Mouse (Mus musculus) inflammation-experienced regulatory T-cells, adult 16 weeks (primary cell): Measurements from ENCODE around the gene Sprr1b. TPM values are rescaled to one million over a fixed set of nuclear protein-coding genes. Genes with fewer than 3 reads are reported as not detected.

Experiments used
- polyA plus RNA-seq: library from polyadenylated mRNA; unstranded; fragments of 100-300 nt; shearing (Covaris generic); gene quantifications from one replicate; pipeline ENCODE4 v1.2.1, GENCODE M21; 2017

Sprr1b gene
- not detected for polyA plus RNA-seq

DNA sequence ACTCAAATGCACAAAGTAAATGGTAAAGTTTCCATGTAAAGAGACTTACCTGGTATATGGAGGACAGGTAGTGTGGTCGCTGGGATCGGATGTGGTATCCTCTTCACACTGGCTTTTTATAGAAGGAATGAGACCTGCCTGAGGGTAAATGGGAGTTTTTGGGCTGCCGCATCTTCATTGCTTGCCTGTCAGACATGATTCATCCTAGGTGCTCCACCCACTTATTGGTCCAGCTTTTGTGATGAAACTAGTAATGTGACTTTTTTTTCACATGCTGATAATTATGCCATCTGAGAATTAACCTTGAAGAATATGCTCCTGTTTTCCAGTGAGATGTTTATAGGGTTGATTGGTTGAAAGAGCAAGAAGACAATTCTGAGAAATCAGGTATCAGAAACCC is at the start of gene Sprr1b:
Sprr1b (minus strand) TSS at position 101 of the 400 bp plus-strand sequence.

DNA sequence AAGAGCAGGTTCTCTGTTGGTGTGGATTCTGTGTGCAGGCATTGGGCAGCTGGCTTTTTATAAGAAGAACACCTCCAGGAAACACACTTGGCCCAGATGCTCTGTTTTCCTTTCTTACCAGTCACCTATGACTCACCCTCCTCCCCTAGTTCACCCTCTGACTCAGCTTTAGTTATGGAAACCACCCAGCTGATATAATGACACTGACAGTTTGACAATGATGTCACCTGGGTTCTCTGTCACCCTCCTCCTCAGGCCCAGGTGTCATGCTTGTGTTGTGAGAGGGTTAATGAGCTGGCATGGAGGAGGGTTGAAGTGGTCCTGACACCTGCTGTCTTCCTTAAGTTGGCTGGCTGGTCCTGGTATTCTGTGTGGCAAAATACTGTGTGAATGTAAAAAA is 47.3 kb upstream of the Sprr1b start, which contains the start of gene Sprr1a:
Sprr1a (minus strand) TSS at position 33 of the 400 bp plus-strand sequence.

DNA sequence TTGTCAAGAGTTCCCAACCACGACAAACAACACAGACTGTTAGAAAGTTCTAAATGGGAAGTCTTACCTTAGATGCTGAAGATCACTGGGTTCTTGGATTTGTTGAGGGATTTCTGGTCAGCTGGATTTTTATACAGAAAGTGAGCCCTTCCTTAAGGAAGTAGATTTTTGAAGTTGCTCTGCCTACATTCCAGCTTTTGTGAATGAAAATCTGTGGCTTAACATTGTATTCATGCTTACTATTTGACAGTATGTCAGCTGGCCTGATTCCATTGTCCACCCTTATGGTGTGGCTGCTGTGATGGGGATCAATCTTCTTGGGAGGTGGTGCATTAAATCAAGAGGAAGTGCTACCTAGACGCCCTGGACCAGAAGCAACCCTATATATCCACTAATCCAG is 20.0 kb upstream of the Sprr1b start, which contains the start of gene Sprr3:
Sprr3 (minus strand) TSS at position 101 of the 400 bp plus-strand sequence.

DNA sequence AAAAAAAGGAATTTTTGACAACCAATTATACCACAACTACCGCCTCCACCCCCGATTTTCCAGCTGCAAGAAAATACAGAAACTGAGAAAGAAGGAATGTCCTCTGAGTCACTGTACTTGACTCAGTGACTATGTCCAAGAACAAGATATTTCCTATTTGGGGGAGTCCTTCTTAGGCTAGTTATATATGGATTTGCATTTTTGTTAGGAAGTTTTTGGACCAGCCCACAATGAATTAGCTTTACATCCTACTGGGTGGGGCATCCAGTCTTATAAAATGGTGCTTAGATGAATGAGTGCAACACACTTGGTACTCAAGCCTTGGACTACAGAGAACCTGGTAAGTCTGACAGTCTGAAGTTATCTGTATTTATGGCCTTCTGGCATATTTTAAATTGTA is 6.3 kb downstream of the Sprr1b start, which contains the start of gene Sprr2k:
Sprr2k (plus strand) TSS at position 301 of the 400 bp plus-strand sequence.

DNA sequence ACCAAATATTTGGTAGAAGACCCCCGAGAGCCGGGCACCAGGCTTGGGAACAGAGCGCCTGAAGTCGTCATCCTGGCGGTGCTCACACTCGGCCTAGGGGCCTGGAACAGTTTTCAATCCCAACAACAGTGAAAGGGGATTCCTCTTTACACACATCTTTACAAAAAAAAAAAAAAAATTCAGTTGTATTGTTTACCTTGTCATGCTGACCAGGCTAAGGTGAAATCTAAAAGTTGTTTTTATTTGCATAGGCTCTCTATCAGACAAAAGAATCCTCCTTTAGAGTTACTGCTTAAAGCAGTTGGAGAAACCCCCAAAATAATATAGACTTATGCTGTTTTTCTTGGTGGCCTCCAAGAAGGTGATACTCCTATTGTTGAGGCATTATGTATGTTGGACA is 9.3 kb downstream of the Sprr1b start, which contains the start of gene Gm9774:
Gm9774 (minus strand) TSS at position 101 of the 400 bp plus-strand sequence.

DNA sequence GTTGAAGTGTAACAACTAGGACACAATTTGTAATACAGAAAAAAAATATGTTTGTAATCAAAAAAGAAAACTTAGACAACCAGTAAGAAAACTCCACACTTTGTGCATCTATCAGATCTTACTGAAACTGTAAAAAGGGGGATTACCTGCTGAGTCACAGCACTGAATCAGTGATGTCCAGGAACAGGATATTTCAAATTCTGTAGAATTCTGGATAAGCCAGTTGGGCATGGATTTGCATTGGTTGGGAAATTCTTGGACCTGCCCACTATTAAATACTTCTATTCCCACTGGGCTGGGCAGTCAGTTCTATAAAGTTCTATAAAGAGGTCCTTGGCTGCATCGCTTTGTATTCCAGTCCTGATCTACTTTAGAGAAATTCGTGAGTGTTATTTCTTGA is 20.8 kb downstream of the Sprr1b start, which contains the start of gene Sprr2j-ps:
Sprr2j-ps (plus strand) TSS at position 301 of the 400 bp plus-strand sequence.

DNA sequence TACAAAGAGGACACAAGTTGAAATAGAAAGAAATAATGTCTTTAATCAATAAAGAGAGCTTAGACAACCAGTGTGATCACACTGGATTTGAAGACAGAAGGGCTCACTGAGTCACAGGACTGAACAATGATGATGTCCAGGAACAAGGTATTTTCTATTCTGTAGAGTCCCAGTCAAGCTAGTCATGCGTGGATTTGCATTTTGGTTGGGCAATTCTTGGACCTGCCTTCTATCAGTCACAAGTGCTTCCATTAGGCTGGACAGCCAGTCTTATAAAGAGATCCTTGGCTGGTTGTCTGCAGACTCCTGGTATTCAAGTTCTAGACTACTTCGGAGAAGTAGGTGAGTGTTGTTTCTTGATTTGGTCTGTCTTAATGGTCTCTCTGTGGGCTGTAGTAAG is 30.9 kb downstream of the Sprr1b start, which contains the start of gene Sprr2i:
Sprr2i (plus strand) TSS at position 301 of the 400 bp plus-strand sequence.

Other genes starting within 250 kb of the Sprr1b start
- gene Sprr2a1, start 223.0 kb downstream of the Sprr1b start, polyA plus RNA-seq: not detected
- not detected for gene Sprr2a2, start 222.9 kb downstream of the Sprr1b start, polyA plus RNA-seq
- gene Sprr2a3, start 153.4 kb downstream of the Sprr1b start, polyA plus RNA-seq: not detected
- not detected for gene Sprr2b, start 122.2 kb downstream of the Sprr1b start, polyA plus RNA-seq
- gene Sprr2d, start 99.6 kb downstream of the Sprr1b start, polyA plus RNA-seq: not detected
- not detected for gene Sprr2e, start 86.6 kb downstream of the Sprr1b start, polyA plus RNA-seq
- not detected for gene Sprr2f, start 73.6 kb downstream of the Sprr1b start, polyA plus RNA-seq
- gene Sprr2h, start 53.1 kb downstream of the Sprr1b start, polyA plus RNA-seq: not detected
- gene Sprr2i, start 30.8 kb downstream of the Sprr1b start, polyA plus RNA-seq: not detected
- not detected for gene Sprr2j-ps, start 20.7 kb downstream of the Sprr1b start, polyA plus RNA-seq
- gene Gm9774, start 9.4 kb downstream of the Sprr1b start, polyA plus RNA-seq: 22.3 TPM
- gene Sprr2k, start 6.2 kb downstream of the Sprr1b start, polyA plus RNA-seq: not detected
- not detected for gene Sprr3, start 19.9 kb upstream of the Sprr1b start, polyA plus RNA-seq
- not detected for gene Sprr1a, start 47.1 kb upstream of the Sprr1b start, polyA plus RNA-seq
- not detected for gene Sprr4, start 61.7 kb upstream of the Sprr1b start, polyA plus RNA-seq
- not detected for gene 2310046K23Rik, start 95.7 kb upstream of the Sprr1b start, polyA plus RNA-seq
- gene Ivl, start 134.9 kb upstream of the Sprr1b start, polyA plus RNA-seq: not detected
- not detected for gene Smcp, start 150.2 kb upstream of the Sprr1b start, polyA plus RNA-seq
- not detected for gene 2210017I01Rik, start 168.7 kb upstream of the Sprr1b start, polyA plus RNA-seq
- gene Lce6a, start 182.9 kb upstream of the Sprr1b start, polyA plus RNA-seq: not detected
- gene Lce1a1, start 209.5 kb upstream of the Sprr1b start, polyA plus RNA-seq: not detected
- not detected for gene Lce1b, start 218.1 kb upstream of the Sprr1b start, polyA plus RNA-seq
- not detected for gene Lce1a2, start 231.5 kb upstream of the Sprr1b start, polyA plus RNA-seq
- not detected for gene Lce1c, start 240.5 kb upstream of the Sprr1b start, polyA plus RNA-seq
- not detected for gene Lce1d, start 248.4 kb upstream of the Sprr1b start, polyA plus RNA-seq